Mouse (Mus musculus) stomach, embryonic 16.5 days (tissue): ENCODE data around the gene Pkp4. TPM values are rescaled to one million over a fixed set of nuclear protein-coding genes. Genes with fewer than 3 reads are reported as not detected.

Experiments used
- ATAC-seq: fragments of 200-750 bp; cut with Nextera tagmentation; 2 replicates; pipeline ENCODE4 v1.8.0; 2017; ENCODE audit warnings: moderate number of reproducible peaks, moderate TSS enrichment; ENCODE audit not compliant: insufficient read depth, low FRiP score
- H3K27ac ChIP-seq: fragments of 300-500 bp; sonication (generic); 2 replicates; pipeline ENCODE4 v1.5.1; 2014; ENCODE audit warnings: low read length
- H3K27me3 ChIP-seq: fragments of 300-500 bp; sonication (generic); 2 replicates; pipeline ENCODE4 v1.6.1; 2014; ENCODE audit warnings: low read length, control low read depth, mixed read lengths; ENCODE audit not compliant: control insufficient read depth, insufficient read depth
- H3K36me3 ChIP-seq: fragments of 300-500 bp; sonication (generic); 2 replicates; pipeline ENCODE4 v1.6.1; 2014; ENCODE audit warnings: low read length; ENCODE audit not compliant: control insufficient read depth, insufficient read depth
- H3K4me1 ChIP-seq: fragments of 300-500 bp; sonication (generic); 2 replicates; pipeline ENCODE4 v1.6.1; 2014; ENCODE audit warnings: low read length, control low read depth, mixed read lengths; ENCODE audit not compliant: control insufficient read depth, insufficient read depth
- H3K4me2 ChIP-seq: fragments of 300-500 bp; sonication (generic); 2 replicates; pipeline ENCODE4 v1.6.1; 2014; ENCODE audit warnings: low read depth, low read length, mixed read lengths
- H3K4me3 ChIP-seq: fragments of 300-500 bp; sonication (generic); replicated peaks from 2 replicates; pipeline ENCODE4 v1.5.1; 2014; ENCODE audit warnings: mild to moderate bottlenecking, low read length
- H3K9ac ChIP-seq: fragments of 300-500 bp; sonication (generic); 2 replicates; pipeline ENCODE4 v1.6.1; 2014; ENCODE audit warnings: low read length
- H3K9me3 ChIP-seq: fragments of 300-500 bp; sonication (generic); replicated peaks from 2 replicates; pipeline ENCODE4 v1.6.1; 2016; ENCODE audit warnings: low read length, control low read depth; ENCODE audit not compliant: control insufficient read depth
- WGBS: fragments of 180-500 bp; shearing (Covaris S2); extraction: QIAGEN DNeasy Blood & Tissue Kit; methylation state at CpG from one replicate; pipeline ENCODE4 v1.1.7; 2014; 5-methylcytosine and 5-hydroxymethylcytosine counted together
- polyA plus RNA-seq: library from polyadenylated mRNA; unstranded; fragments of >200 nt; fragmentation: Nextera tagmentation; extraction: Ambion mirVana; gene quantifications from 2 replicates; pipeline ENCODE4 v1.2.1, GENCODE M21; 2015

The Pkp4 gene
- polyA plus RNA-seq, 1 experiment from 2014 or later, result 30.0 TPM

GRCm38 (mm10) chr2:59350094-59350493 lies 189.4 kb downstream of the Pkp4 start:
- Histone ChIP-seq H3K9me3 (no peaks in the 10 kb centered on the region), H3K9ac (no peak overlapping the region), H3K36me3 (peaks cover 4% of the 10 kb centered on the region; the same call in 1 of the 2 replicates), H3K4me1 (0 out of 2 replicates have a peak, but pooled peaks cover 6% of the 10 kb centered on the region), H3K27ac (peak overlapping the region; percentile 64), H3K4me3 (no peak overlapping the region), H3K4me2 (no peak overlapping the region), H3K27me3 (no peaks in the 10 kb centered on the region)
- no peak for ATAC-seq
- 49% methylated on average over 3 of the region's 3 CpGs for WGBS

- peak; percentile 47 for ATAC-seq
- H3K4me1 ChIP-seq, result 0 out of 2 replicates have a peak, but pooled peaks cover 6% of the 10 kb centered on the region
- H3K36me3 ChIP-seq, result peaks cover 6% of the 10 kb centered on the region; the same call in 1 of the 2 replicates
- H3K4me3 ChIP-seq, result no peak overlapping the region
- no peak overlapping the region for H3K9ac ChIP-seq
- peak overlapping the region; percentile 64 for H3K27ac ChIP-seq
- H3K9me3 ChIP-seq, result no peaks in the 10 kb centered on the region
- no peaks in the 10 kb centered on the region for H3K27me3 ChIP-seq
- no peak overlapping the region for H3K4me2 ChIP-seq
- WGBS, result 62% methylated on average over 16 of the region's 16 CpGs
These were observed 190.9 kb downstream of the Pkp4 start for GRCm38 (mm10) chr2:59351303-59352099.

- Histone ChIP-seq H3K36me3 (peaks cover 2% of the 10 kb centered on the region; the same call in 1 of the 2 replicates), H3K27me3 (no peaks in the 10 kb centered on the region), H3K27ac (peak overlapping the region; percentile 7; the same call in 1 of the 2 replicates), H3K9ac (no peak overlapping the region), H3K9me3 (no peaks in the 10 kb centered on the region), H3K4me3 (no peak overlapping the region), H3K4me2 (no peak overlapping the region), H3K4me1 (0 out of 2 replicates have a peak, but pooled peaks cover 6% of the 10 kb centered on the region)
- 41% methylated on average over 3 of the region's 3 CpGs for WGBS
- peak; percentile 47; the same call in 1 of the 2 replicates for ATAC-seq
These were observed 193.2 kb downstream of the Pkp4 start for GRCm38 (mm10) chr2:59353821-59354220.

- no peak for ATAC-seq
- Histone ChIP-seq H3K27me3 (no peaks in the 10 kb centered on the region), H3K36me3 (peaks cover 2% of the 10 kb centered on the region; the same call in 1 of the 2 replicates), H3K9ac (no peak overlapping the region), H3K4me1 (0 out of 2 replicates have a peak, but pooled peaks cover 6% of the 10 kb centered on the region), H3K4me2 (no peak overlapping the region), H3K27ac (no peak overlapping the region), H3K4me3 (no peak overlapping the region), H3K9me3 (no peaks in the 10 kb centered on the region)
- WGBS, result 93% methylated on average over 5 of the region's 5 CpGs
These were observed 195.1 kb downstream of the Pkp4 start for GRCm38 (mm10) chr2:59355531-59356289.

- Histone ChIP-seq H3K27me3 (no peaks in the 10 kb centered on the region), H3K27ac (no peak overlapping the region), H3K4me3 (no peak overlapping the region), H3K4me1 (no peaks in the 10 kb centered on the region), H3K36me3 (peaks cover 2% of the 10 kb centered on the region; the same call in 1 of the 2 replicates), H3K4me2 (no peak overlapping the region), H3K9me3 (no peaks in the 10 kb centered on the region), H3K9ac (no peak overlapping the region)
- WGBS, result 76% methylated on average over 9 of the region's 9 CpGs
- ATAC-seq, result no peak
These were observed 199.2 kb downstream of the Pkp4 start for GRCm38 (mm10) chr2:59359760-59360342.

- Histone ChIP-seq H3K9me3 (no peaks in the 10 kb centered on the region), H3K9ac (no peak overlapping the region), H3K4me3 (no peak overlapping the region), H3K27ac (no peak overlapping the region), H3K4me1 (no peaks in the 10 kb centered on the region), H3K36me3 (no peaks in the 10 kb centered on the region), H3K27me3 (no peaks in the 10 kb centered on the region), H3K4me2 (no peak overlapping the region)
- ATAC-seq, result peak; percentile 62; the same call in 1 of the 2 replicates
- 28% methylated on average over 4 of the region's 4 CpGs for WGBS
These were observed 200.7 kb downstream of the Pkp4 start for GRCm38 (mm10) chr2:59361350-59361780.

GRCm38 (mm10) chr2:59364156-59364842 lies 203.6 kb downstream of the Pkp4 start:
- H3K27ac ChIP-seq, result no peak overlapping the region
- H3K27me3 ChIP-seq, result no peaks in the 10 kb centered on the region
- 72% methylated on average over 3 of the region's 3 CpGs for WGBS
- H3K9ac ChIP-seq, result no peak overlapping the region
- no peaks in the 10 kb centered on the region for H3K9me3 ChIP-seq
- no peak overlapping the region for H3K4me3 ChIP-seq
- ATAC-seq, result no peak
- no peak overlapping the region for H3K4me2 ChIP-seq
- H3K4me1 ChIP-seq, result no peaks in the 10 kb centered on the region
- no peaks in the 10 kb centered on the region for H3K36me3 ChIP-seq

GRCm38 (mm10) chr2:59367191-59367590 lies 206.5 kb downstream of the Pkp4 start:
- 85% methylated on average over 4 of the region's 4 CpGs for WGBS
- H3K4me3 ChIP-seq, result no peak overlapping the region
- no peaks in the 10 kb centered on the region for H3K27me3 ChIP-seq
- 0 out of 2 replicates have a peak, but pooled peaks cover 4% of the 10 kb centered on the region for H3K9me3 ChIP-seq
- H3K4me2 ChIP-seq, result no peak overlapping the region
- no peak overlapping the region for H3K27ac ChIP-seq
- H3K9ac ChIP-seq, result no peak overlapping the region
- no peak for ATAC-seq
- H3K4me1 ChIP-seq, result no peaks in the 10 kb centered on the region
- H3K36me3 ChIP-seq, result no peaks in the 10 kb centered on the region
